Comparison of ENCODE assay signal across 16 mouse cellular contexts in genomic region chr6:144051316-144051715, GRCm38 (mm10).
"Had no signal": no experiment of that assay in that cellular context is flagged by ENCODE, and none has a peak within 500 bp of the region (broad histone marks: within the 10 kb centered on the region; RNA-seq: fewer than 3 reads in every experiment).

No protein-coding gene starts in this region.

- H3K4me3 ChIP-seq: neural tube, embryonic 13.5 days; neural tube, embryonic 15.5 days; stomach, embryonic 15.5 days had no signal

- H3K4me2 ChIP-seq: neural tube, embryonic 13.5 days; neural tube, embryonic 15.5 days; stomach, embryonic 15.5 days had no signal

- H3K27me3 ChIP-seq: neural tube, embryonic 13.5 days; neural tube, embryonic 15.5 days; stomach, embryonic 15.5 days had no signal

- DNase-seq: retina, postnatal 1 day; right cerebral cortex, adult 18-20 months; right cerebral cortex, postnatal 14 days; right cerebral cortex, postnatal 25 days; right cerebral cortex, postnatal 4 days; spleen, adult 18-20 months; thymus, adult 18-20 months; thymus, adult 2 months; thymus, postnatal 14 days; thymus, postnatal 25 days; thymus, postnatal 36 days; thymus, postnatal 4 days had no signal

- H3K36me3 ChIP-seq: neural tube, embryonic 13.5 days; neural tube, embryonic 15.5 days; stomach, embryonic 15.5 days had no signal

- H3K9ac ChIP-seq: neural tube, embryonic 13.5 days; neural tube, embryonic 15.5 days; stomach, embryonic 15.5 days had no signal

- H3K27ac ChIP-seq: neural tube, embryonic 13.5 days; neural tube, embryonic 15.5 days; stomach, embryonic 15.5 days; stomach, postnatal 0 days had no signal

- H3K9me3 ChIP-seq: neural tube, embryonic 13.5 days; neural tube, embryonic 15.5 days; stomach, embryonic 15.5 days had no signal
